Mouse (Mus musculus) kidney, postnatal 4 days (tissue): ENCODE data around the gene Gm5678.
"Not testable (repeated sequence)": the region's sequence is repeated elsewhere in the genome, so short reads cannot be mapped to it uniquely, and the experiment has no call there.

Source experiments
- DNase-seq, 2 experiments: peaks; one replicate each; pipeline ENCODE4 v3.0.0; 2021; ENCODE audit warnings: mixed read lengths in 2 of 2

The Gm5678 gene

DNA sequence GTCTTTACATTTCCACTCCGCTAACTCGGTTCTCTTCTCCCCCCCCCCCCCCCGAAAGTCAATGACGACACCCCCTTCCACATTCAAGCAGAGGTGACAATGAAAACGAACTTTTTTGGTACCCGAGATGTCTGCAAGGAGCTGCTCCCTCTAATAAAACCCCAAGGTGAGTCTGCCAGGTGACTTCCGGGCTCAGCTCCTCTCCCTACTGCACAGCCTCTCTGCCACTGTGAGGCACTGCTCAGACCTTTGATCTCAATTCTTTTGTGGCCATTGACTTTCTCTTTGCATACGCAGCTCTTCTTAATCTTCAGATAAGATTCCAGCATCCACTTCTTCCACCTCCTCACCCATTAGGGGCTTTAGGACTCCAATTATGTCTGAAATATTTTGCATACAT is 19.2 kb upstream of the Gm5678 start:
- DNase-seq: no peak

DNA sequence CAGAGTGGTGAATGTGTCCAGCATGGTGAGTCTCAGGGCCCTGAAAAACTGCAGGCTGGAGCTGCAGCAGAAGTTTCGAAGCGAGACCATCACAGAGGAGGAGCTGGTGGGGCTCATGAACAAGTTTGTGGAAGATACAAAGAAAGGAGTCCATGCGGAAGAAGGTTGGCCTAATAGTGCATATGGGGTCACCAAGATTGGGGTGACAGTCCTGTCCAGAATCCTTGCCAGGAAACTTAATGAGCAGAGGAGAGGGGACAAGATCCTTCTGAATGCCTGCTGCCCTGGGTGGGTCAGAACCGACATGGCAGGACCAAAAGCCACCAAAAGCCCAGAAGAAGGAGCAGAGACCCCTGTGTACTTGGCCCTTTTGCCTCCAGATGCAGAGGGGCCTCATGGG is 18.1 kb upstream of the Gm5678 start:
- DNase-seq: no peak

DNA sequence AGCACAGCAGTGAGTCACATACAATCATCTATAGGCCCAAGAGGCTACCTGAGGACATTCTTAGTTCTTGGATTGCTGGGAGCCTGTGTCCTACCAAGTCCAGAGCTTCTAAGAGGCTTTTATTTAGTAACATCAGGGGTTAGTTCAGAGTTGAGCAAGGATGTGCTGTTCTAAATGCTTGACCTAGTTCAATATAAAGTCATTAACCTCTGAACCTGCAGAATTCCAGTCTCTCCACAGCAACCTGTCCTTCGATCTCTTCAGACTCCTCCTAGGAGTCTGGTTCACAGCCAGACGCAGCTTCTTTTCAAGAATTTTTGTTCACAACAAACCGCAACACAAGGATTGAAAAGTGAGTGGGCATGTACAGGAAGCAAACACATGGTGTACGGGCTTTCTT is 16.9 kb upstream of the Gm5678 start:
- no peak for DNase-seq

DNA sequence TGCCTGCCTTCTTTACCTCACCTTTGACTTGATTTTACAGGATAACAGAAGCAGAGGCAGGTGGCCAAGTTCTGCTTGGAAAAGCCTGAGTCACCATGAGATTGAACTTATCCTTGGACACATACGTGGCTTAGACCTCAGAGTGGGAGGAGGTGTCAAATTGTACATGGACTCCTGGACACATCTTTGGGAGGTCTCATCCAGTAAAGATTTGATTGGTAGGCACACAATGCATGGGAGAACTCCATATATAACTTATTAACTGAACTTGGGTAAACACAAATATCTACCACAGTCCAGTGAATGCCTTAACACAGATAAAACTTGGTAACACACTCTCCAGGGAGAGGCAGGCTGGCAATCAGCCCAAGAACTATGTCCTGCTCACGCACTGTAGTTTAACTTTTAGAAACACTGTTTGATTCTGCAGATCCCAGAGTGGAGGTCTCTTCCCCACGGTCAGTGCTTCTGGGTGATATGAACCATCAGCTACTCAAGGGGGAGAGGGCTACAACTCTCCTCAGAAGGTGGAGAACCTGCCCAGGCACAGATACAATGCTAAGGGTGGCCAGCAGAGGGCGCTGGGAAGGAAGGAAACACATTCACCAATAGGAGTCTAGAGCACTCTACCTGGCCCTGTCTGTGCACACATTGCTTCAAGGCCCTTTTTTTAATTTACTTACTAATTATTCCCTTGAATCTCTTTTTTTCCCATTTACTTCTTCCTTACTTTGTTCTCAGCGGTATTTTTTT is 12.6 kb upstream of the Gm5678 start:
- peak; percentile 87 to 88 for DNase-seq

GRCm38 (mm10) chr16:93623759-93624158 is 4.1 kb upstream of the Gm5678 start:
- DNase-seq: not testable (repeated sequence)

DNA sequence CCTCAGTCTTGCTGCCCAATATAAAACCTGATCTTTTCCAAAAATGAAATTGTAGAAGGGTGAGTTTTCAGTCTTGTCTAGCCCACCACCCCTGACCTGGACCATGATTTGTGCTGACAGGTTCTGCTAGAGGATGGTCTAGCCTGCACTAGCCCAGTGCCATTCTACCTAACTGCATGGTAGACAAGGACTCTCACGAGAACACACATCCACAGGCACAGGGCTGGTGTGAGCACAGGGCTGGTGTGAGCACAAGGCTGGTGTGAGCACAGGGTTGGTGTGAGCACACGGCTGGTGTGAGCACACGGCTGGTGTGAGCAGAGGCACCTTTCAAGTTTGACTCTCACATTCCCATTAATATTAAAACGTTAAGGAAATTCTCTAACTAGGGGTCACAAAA is 3.2 kb upstream of the Gm5678 start:
- no peak for DNase-seq

DNA sequence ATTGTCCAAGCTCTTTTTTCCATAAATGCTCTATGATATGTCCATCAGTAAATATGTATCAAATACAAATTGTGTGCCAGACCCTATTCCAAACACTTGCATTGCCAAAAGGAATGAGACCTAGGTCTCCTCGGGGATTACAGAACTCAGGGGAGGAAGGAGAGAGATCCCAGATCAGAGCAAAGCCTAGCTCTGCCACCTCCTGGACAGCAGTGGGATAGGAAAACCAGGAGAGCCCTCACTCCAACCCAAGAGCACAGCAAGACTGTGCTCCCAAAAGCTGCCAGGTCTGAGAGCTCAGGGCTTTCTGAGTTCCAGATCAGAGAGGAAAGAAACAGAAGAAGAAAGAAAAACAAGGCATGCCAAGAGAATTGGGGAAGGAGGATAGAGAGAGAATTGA is 1.2 kb upstream of the Gm5678 start:
- peak; percentile 72 to 76 for DNase-seq

DNA sequence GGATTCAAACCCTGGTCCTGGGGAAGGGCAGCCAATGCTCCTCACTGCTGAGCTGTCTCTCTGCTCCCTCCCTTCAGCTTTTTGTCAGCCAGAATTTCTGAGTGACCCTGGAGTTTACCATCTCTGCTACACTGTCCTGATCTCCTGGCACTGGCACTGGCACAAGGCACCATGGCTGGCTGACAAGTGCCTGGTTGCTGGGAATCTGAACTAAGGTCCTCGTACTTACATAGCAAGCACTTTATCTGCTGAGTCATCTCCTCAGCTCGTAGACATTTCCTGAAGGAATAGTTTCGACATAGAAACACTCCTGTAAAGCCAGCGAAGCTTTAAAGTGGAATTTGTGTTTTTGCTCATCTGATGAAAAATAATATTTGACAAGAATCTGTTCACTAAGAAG is 16.1 kb downstream of the Gm5678 start:
- DNase-seq: no peak

- DNase-seq: no peak
Measured at GRCm38 (mm10) chr16:93648441-93649183, 20.7 kb downstream of the Gm5678 start.

DNA sequence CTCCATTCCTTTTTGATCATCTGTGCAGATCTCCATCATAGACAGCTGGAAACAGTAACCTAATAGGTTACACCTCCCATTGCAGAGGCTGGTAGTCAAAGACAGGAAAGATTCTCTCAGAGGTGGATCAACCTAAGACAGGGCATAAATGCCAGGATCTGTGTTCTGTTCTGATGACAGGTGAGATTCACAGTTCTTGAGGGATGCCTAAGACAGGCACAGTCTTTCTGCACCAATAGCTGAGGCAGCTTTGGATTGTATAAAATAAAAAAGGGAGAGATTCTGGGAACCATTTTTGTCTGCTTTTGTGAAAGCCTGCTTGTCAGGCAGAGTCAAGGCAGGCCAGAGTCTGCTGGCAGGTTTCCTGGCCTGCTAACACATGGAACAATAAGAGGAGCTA is 40.1 kb downstream of the Gm5678 start:
- DNase-seq: no peak

- no peak for DNase-seq
Measured at GRCm38 (mm10) chr16:93669521-93669920, 41.6 kb downstream of the Gm5678 start.

GRCm38 (mm10) chr16:93670466-93670865 is 42.6 kb downstream of the Gm5678 start:
- not testable (repeated sequence) for DNase-seq

GRCm38 (mm10) chr16:93671064-93671463 is 43.2 kb downstream of the Gm5678 start:
- DNase-seq: no peak

DNA sequence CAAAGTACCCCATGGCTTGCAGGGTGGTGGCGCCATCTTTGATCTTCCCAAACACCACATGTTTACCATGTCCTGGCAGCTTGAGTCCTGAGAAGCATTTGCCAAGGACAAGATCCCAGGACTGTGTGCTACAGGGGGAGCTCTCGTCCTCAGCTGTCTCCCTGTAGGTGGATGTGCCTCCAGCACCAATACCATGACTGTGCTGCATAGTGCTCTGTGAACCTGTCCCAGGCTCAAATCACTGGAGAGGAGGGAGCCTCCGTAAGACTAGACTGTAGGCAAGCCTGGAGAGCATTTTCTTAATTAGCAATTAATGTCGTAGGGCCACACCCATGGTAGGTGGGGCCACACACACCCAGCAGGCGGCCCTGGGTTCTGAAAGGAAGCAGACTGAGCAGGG is 48.5 kb downstream of the Gm5678 start:
- DNase-seq: no peak

- no peak for DNase-seq
Measured at GRCm38 (mm10) chr16:93678206-93678605, 50.3 kb downstream of the Gm5678 start.

GRCm38 (mm10) chr16:93679165-93679564 is 51.3 kb downstream of the Gm5678 start:
- no peak for DNase-seq
